In the genomic region with DNA sequence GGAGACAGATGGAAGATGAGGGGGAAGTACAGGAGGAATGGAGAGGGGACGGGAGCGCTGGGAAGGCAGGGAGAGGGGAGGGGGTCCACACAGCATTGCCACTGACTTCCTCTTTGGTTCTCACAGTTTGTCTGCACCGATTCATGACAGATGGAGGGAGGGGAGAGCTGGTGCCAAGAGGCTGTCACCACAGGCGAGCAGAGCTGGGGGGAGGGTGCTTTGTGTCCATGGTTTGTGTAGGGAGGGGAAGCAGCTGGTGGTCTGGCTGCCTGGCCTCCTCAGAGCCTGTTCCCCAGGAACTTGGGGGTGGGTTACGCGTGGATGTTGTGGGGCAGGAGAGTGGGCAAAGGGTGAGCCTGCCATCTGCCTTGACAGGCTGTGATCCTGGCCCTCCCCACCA, we compare ENCODE assay signal across 9 mouse cellular contexts. TPM values are rescaled to one million over a fixed set of nuclear protein-coding genes. Genes with fewer than 3 reads are reported as not detected.
DNase-seq lines count a peak whose midpoint lies in the region; ATAC-seq lines count a peak whose summit lies in the region.
"Had no signal": no experiment of that assay in that cellular context is flagged by ENCODE, and none has a peak within 500 bp of the region (broad histone marks: within the 10 kb centered on the region; RNA-seq: fewer than 3 reads in every experiment).

No protein-coding gene starts in this region.

- peak overlapping the region; percentile 75 for H3K27ac ChIP-seq in forebrain, embryonic 12.5 days
- H3K27ac ChIP-seq: heart, embryonic 15.5 days had no signal

- H3K4me2 ChIP-seq in forebrain, embryonic 12.5 days = no peak overlapping the region
- H3K4me2 ChIP-seq: heart, embryonic 15.5 days had no signal

- peak; percentile 22 for DNase-seq in heart, postnatal 4 days
- no peak for DNase-seq in heart, adult 9 months (ENCODE audit: low spot score in 2 of 2)
- peak; percentile 21 for DNase-seq in 416B (ENCODE audit: low read depth)
- peak; percentile 64 for DNase-seq in layer of hippocampus, postnatal 36 days
- no peak for DNase-seq in spleen, postnatal 14 days (ENCODE audit: low spot score in 2 of 2)
- no peak for DNase-seq in embryo, embryonic 10 days (ENCODE audit: low spot score)
- no peak for DNase-seq in right cerebral cortex, postnatal 36 days (ENCODE audit: low spot score in 2 of 2)

- H3K27me3 ChIP-seq in forebrain, embryonic 12.5 days = no peaks in the 10 kb centered on the region

- no peaks in the 10 kb centered on the region for H3K9me3 ChIP-seq in forebrain, embryonic 12.5 days
- H3K9me3 ChIP-seq: heart, embryonic 15.5 days had no signal

- H3K4me1 ChIP-seq in forebrain, embryonic 12.5 days = peaks cover 80% of the 10 kb centered on the region

- peaks cover 28% of the 10 kb centered on the region for H3K36me3 ChIP-seq in forebrain, embryonic 12.5 days (replicated peaks)
- H3K36me3 ChIP-seq: heart, embryonic 15.5 days had no signal

- peak; percentile 42 for ATAC-seq in forebrain, embryonic 12.5 days (ENCODE audit: low FRiP score)

- H3K4me3 ChIP-seq in forebrain, embryonic 12.5 days (replicated peaks) = no peak overlapping the region
- H3K4me3 ChIP-seq: heart, embryonic 15.5 days had no signal

- 46% methylated on average over 6 of the region's 6 CpGs for WGBS in forebrain, embryonic 12.5 days

- H3K9ac ChIP-seq in forebrain, embryonic 12.5 days = no peak overlapping the region
- H3K9ac ChIP-seq: heart, embryonic 15.5 days had no signal

RNA-seq across cellular contexts. Expression of gene Lrp8, which starts 15.4 kb away (rescaled TPM):
- total RNA-seq in heart, postnatal 4 days (2021) = 1 to 10 TPM; 1.7 to 1.8 TPM
- polyA plus RNA-seq in forebrain, embryonic 12.5 days (2016; fragmentation: Nextera tagmentation; extraction: Ambion mirVana) = 43.3 and 48.3 TPM in 2 replicates
- total RNA-seq in layer of hippocampus, postnatal 36 days (2021) = 10 to 100 TPM; 91.7 to 95.3 TPM

Comparison
In these comparisons a context has a peak if more than half of its experiments do, and no peak if none do; other contexts are left out.
1. DNase-seq: peak in heart, postnatal 4 days (single experiment), 416B (single experiment) and layer of hippocampus, postnatal 36 days (2 of 2); none in heart, adult 9 months (0 of 2), spleen, postnatal 14 days (0 of 2), embryo, embryonic 10 days (single experiment) and right cerebral cortex, postnatal 36 days (0 of 2).
2. RNA of gene Lrp8, which starts 15.4 kb away (total RNA-seq): 91.7 to 95.3 TPM in layer of hippocampus, postnatal 36 days; 1.7 to 1.8 TPM in heart, postnatal 4 days; every median in the first group is over 10 times any median in the second.